Mouse (Mus musculus): ENCODE measurements at regions not wholly inside any gene's neighbourhood (a gene's known extent, or its start where the extent isn't known, plus 50 kb on each side); places are given as distances from the start of the nearest gene placed in this dataset.

DNA sequence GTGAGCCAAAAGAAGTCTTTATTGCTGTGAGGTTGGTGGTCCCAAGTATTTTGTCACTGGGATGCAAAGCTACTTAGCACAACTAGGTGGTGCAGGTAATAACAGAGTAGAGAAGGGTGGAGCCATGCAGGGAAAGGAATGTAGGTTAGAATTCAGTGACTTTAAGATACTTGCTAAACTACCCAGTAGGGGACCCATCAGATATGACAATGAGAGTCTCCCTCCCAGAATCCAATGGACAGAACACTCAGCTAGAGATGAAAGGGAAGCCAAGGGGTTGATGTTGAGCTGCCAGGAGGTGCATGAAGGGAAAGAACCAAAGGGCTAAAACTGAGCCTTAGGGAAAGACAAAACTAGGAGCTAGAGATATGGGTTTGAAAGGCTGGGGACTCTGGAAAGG, 564.9 kb downstream of the Grin2a start:
- no peak for TF ChIP-seq CTCF (IDR thresholded peaks at IDR 0.05; ENCODE audit: borderline replicate concordance, insufficient read depth, low read depth, low read length)
- no peak for TF ChIP-seq POLR2A (IDR thresholded peaks at IDR 0.05; ENCODE audit: borderline replicate concordance, insufficient read depth, low read length)
